Mouse (Mus musculus) heart, postnatal 36 days (tissue): ENCODE data around the gene Ccdc38. TPM values are rescaled to one million over a fixed set of nuclear protein-coding genes. Genes with fewer than 3 reads are reported as not detected.

ENCODE experiments used
- DNase-seq, 2 experiments: peaks; one replicate each; pipeline ENCODE4 v3.0.0; 2021 to 2022
- intact Hi-C: fragments of 180-260 bp; cut with DNase I; formaldehyde crosslinking; loops from one replicate; pipeline ENCODE4 v1.15.1; 2025
- total RNA-seq, 2 experiments: library from RNA; stranded (reverse); gene quantifications; 2 replicates each; pipeline ENCODE4 v1.2.3; 2021

Gene Ccdc38
- total RNA-seq, 2 experiments from 2014 or later: not detected

- intact Hi-C loops: no loop called here
- no peak for DNase-seq
Observed at GRCm38 (mm10) chr10:93602309-93602708, 61.9 kb downstream of the Ccdc38 start.

GRCm38 (mm10) chr10:93603256-93603655 lies 62.8 kb downstream of the Ccdc38 start:
- intact Hi-C loops: no loop called here
- DNase-seq: no peak

GRCm38 (mm10) chr10:93606326-93606725 lies 65.9 kb downstream of the Ccdc38 start:
- no peak for DNase-seq
- intact Hi-C loops: no loop called here

GRCm38 (mm10) chr10:93608051-93608450 lies 67.6 kb downstream of the Ccdc38 start:
- intact Hi-C loops: no loop called here

GRCm38 (mm10) chr10:93609236-93609635 lies 68.8 kb downstream of the Ccdc38 start:
- no peak for DNase-seq
- intact Hi-C loops: no loop called here

More at GRCm38 (mm10) chr10:93608051-93608450, 67.6 kb downstream of the Ccdc38 start:
- no peak for DNase-seq

GRCm38 (mm10) chr10:93610896-93611295 lies 70.5 kb downstream of the Ccdc38 start:
- DNase-seq: no peak

GRCm38 (mm10) chr10:93611419-93612007 lies 71.1 kb downstream of the Ccdc38 start:
- DNase-seq: peak; percentile 25 to 44
- intact Hi-C loops: loop anchor here (1.0 to 5.0 kb wide), 3 partner anchors 151 to 201 kb away; no protein-coding TSS in a partner anchor

More at GRCm38 (mm10) chr10:93610896-93611295, 70.5 kb downstream of the Ccdc38 start:
- intact Hi-C loops: loop anchor here (1.0 to 5.0 kb wide), 3 partner anchors 152 to 201 kb away; no protein-coding TSS in a partner anchor

- intact Hi-C loops: loop anchor here (5.0 kb wide), 1 partner anchor 197 kb away; no protein-coding TSS in a partner anchor
- DNase-seq: no peak
Observed at GRCm38 (mm10) chr10:93614850-93615249, 74.4 kb downstream of the Ccdc38 start.

- no peak for DNase-seq
- intact Hi-C loops: no loop called here
Observed at GRCm38 (mm10) chr10:93620438-93621179, 80.2 kb downstream of the Ccdc38 start.

GRCm38 (mm10) chr10:93623725-93624124 lies 83.3 kb downstream of the Ccdc38 start:
- intact Hi-C loops: no loop called here

GRCm38 (mm10) chr10:93624151-93624550 lies 83.7 kb downstream of the Ccdc38 start:
- intact Hi-C loops: no loop called here
- DNase-seq: no peak

More at GRCm38 (mm10) chr10:93623725-93624124, 83.3 kb downstream of the Ccdc38 start:
- DNase-seq: no peak

GRCm38 (mm10) chr10:93630310-93630709 lies 89.9 kb downstream of the Ccdc38 start:
- intact Hi-C loops: no loop called here
- no peak for DNase-seq

- intact Hi-C loops: no loop called here
- no peak for DNase-seq
Observed at GRCm38 (mm10) chr10:93632086-93632485, 91.7 kb downstream of the Ccdc38 start.

GRCm38 (mm10) chr10:93633563-93633962 lies 93.1 kb downstream of the Ccdc38 start:
- intact Hi-C loops: no loop called here

More at GRCm38 (mm10) chr10:93633563-93633962, 93.1 kb downstream of the Ccdc38 start:
- DNase-seq: no peak

Other genes with a start within 250 kb of the Ccdc38 start
- 10 to 100 TPM; 42.0 to 53.5 TPM for gene Elk3, start 229.5 kb upstream of the Ccdc38 start, total RNA-seq
- 10 to 100 TPM; 33.6 to 34.8 TPM for gene Lta4h, start 87.2 kb upstream of the Ccdc38 start, total RNA-seq
- under 1 TPM; 0.14 to 0.41 TPM for gene Hal, start 51.9 kb upstream of the Ccdc38 start, total RNA-seq
- not detected for gene Amdhd1, start 599 bp upstream of the Ccdc38 start, total RNA-seq
- gene Snrpf, start 49.1 kb downstream of the Ccdc38 start, total RNA-seq: 10 to 100 TPM in 1 of 2 experiments, 1 to 10 TPM in 1; 7.4 to 11.5 TPM
- 10 to 100 TPM; 12.5 to 13.7 TPM for gene Ntn4, start 100.0 kb downstream of the Ccdc38 start, total RNA-seq